Mouse (Mus musculus): Measurements from ENCODE around the gene Aldh9a1. TPM values are rescaled to one million over a fixed set of nuclear protein-coding genes. Genes with fewer than 3 reads are reported as not detected.

Aldh9a1 gene
- polyA plus RNA-seq, 1 experiment from 2014 or later: 53.6 TPM

DNA sequence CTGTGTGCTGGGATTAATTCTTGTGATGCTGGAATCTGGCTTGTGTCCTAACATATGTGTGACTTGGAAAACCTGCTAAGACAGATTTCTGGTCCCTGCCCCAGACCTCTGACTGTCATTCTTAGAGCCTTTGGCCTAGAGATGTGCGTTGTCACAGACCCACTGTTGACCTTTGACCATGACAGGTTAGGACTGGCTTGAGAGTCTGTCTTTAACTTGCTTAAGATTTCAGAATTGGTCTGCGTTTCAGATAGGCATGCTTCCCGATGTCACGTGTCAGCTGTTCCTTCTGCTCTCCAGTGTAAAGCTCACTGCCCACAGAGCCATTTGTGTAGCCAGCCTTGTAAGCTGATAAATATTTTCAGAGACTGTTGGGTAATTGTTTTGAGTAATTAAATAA lies 13.0 kb downstream of the Aldh9a1 start:
- DNase-seq (ENCODE audit: extremely low spot score, low spot score): no peak
- WGBS: 88% methylated on average over 4 of the region's 4 CpGs

DNA sequence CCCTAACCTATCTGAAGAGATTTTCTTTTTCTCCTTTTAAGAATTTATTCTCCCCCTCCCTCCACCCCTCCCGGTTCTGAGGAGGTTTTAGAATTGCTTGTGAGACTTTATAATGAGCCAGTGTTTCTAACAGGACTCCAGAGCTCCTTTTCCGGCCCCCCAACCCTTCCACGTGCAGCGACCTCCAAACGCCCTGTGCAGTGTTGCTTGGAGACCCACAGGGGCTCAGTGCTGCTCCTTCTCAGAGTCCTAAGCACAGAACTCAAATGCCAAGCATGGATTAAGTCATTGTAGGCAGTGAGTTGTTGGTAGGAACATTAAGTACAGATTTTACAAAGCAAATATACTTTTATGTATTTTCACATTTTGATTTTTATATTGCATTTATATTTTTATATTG lies 13.5 kb downstream of the Aldh9a1 start:
- Histone ChIP-seq H3K9me3 (no peaks in the 10 kb centered on the region), H3K36me3 (replicated peaks) (peaks cover 56% of the 10 kb centered on the region), H3K4me3 (no peak overlapping the region), H3K4me1 (0 out of 2 replicates have a peak, but pooled peaks cover 3% of the 10 kb centered on the region), H3K27me3 (ENCODE audit: poor library complexity, severe bottlenecking) (no peaks in the 10 kb centered on the region), H3K27ac (no peak overlapping the region)
- DNase-seq (ENCODE audit: extremely low spot score, low spot score): no peak
- 76% methylated on average over 5 of the region's 5 CpGs for WGBS

More for the DNA sequence above, 13.0 kb downstream of the Aldh9a1 start:
- Histone ChIP-seq H3K9me3 (no peaks in the 10 kb centered on the region), H3K4me3 (no peak overlapping the region), H3K27me3 (ENCODE audit: poor library complexity, severe bottlenecking) (no peaks in the 10 kb centered on the region), H3K4me1 (0 out of 2 replicates have a peak, but pooled peaks cover 3% of the 10 kb centered on the region), H3K27ac (no peak overlapping the region), H3K36me3 (replicated peaks) (peaks cover 59% of the 10 kb centered on the region)

DNA sequence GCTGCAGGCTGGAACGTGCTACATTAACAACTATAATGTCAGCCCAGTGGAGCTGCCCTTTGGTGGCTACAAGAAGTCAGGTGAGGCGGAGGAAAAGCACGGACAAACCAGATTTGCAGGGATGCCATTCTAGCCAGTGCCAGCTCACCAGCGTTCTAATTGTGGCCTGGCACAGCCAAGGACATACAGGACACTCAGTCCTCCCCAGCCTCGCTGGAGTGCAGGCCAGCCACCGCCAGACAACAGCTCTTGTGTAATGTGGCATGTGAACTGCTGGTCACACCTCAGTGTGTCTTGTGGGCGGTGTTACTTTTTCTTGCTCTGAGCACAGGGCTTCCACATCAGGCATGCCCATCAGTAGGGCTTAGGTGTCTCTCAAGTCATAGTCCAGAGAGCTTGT lies 16.0 kb downstream of the Aldh9a1 start:
- Histone ChIP-seq H3K4me1 (0 out of 2 replicates have a peak, but pooled peaks cover 3% of the 10 kb centered on the region), H3K27ac (no peak overlapping the region), H3K9me3 (no peaks in the 10 kb centered on the region), H3K27me3 (ENCODE audit: poor library complexity, severe bottlenecking) (no peaks in the 10 kb centered on the region), H3K36me3 (replicated peaks) (peaks cover 48% of the 10 kb centered on the region), H3K4me3 (no peak overlapping the region)
- WGBS: 89% methylated on average over 7 of the region's 7 CpGs
- no peak for DNase-seq (ENCODE audit: extremely low spot score, low spot score)

DNA sequence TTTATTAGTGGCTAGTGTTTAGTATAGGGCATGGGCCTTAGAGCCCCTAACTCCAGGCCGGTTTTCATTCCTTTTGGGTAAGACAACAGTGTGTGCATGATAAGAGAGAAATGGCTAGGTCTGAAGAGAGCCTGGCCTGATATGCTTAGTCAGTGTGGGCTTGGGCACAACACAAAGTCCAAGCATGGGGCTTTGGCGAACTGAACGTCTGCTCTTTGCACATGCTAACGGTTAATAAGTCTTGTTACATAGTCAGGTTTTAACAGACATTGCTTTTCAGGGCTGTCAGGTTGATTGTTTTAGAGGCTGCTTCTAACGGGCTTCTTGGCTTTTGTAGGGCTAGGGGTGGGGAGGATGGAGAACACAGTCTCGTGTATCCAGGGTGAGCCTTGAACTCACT lies 16.8 kb downstream of the Aldh9a1 start:
- H3K27ac ChIP-seq: no peak overlapping the region
- H3K27me3 ChIP-seq (ENCODE audit: poor library complexity, severe bottlenecking): no peaks in the 10 kb centered on the region
- H3K4me3 ChIP-seq: no peak overlapping the region
- H3K4me1 ChIP-seq: 0 out of 2 replicates have a peak, but pooled peaks cover 3% of the 10 kb centered on the region
- DNase-seq (ENCODE audit: extremely low spot score, low spot score): no peak
- WGBS: 91% methylated on average over 6 of the region's 6 CpGs
- no peaks in the 10 kb centered on the region for H3K9me3 ChIP-seq
- H3K36me3 ChIP-seq (replicated peaks): peaks cover 39% of the 10 kb centered on the region

DNA sequence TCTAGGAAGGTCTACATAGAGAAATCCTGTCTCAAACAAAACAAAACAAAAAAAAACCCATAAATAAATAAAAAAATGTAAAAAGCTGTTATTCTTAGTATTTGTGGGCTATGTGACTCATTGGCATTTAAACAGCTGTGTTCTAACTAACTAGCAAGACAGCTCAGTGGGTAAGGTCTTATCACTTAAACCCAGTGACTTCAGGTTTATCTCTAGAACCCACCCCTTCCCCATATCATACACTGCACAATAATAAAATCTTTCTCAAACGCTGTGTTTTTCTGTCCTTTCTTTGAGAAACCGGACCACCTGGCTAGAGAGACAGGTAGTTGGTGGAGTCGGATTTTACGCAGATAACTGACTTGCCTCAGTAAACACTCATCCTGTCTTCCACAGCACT lies 18.2 kb downstream of the Aldh9a1 start:
- no peak for DNase-seq (ENCODE audit: extremely low spot score, low spot score)

DNA sequence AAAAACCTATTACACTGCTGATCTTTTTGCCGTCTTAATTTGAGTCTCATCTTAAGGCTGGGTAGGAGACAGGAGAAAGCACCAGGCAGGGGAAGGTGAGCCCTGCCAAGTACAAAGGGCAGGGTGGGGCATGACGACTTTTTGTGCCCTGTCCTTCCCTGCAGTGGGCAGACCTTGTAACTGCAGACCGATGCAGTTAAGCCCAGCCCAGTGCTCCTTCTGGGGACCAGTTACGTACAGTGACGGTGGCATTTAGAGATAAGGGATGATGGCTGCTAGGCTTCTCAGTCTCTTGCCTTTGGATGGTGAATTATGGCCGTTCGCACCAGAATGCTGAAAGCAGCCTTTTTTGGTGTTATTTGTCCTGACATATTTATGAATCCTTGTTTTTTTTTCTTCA lies 18.7 kb downstream of the Aldh9a1 start:
- WGBS: 89% methylated on average over 7 of the region's 7 CpGs
- Histone ChIP-seq H3K4me1 (no peaks in the 10 kb centered on the region), H3K9me3 (no peaks in the 10 kb centered on the region), H3K36me3 (replicated peaks) (peaks cover 34% of the 10 kb centered on the region), H3K27me3 (ENCODE audit: poor library complexity, severe bottlenecking) (no peaks in the 10 kb centered on the region), H3K4me3 (no peak overlapping the region), H3K27ac (no peak overlapping the region)
- no peak for DNase-seq (ENCODE audit: extremely low spot score, low spot score)

More for the DNA sequence above, 18.2 kb downstream of the Aldh9a1 start:
- H3K4me3 ChIP-seq: no peak overlapping the region
- H3K36me3 ChIP-seq (replicated peaks): peaks cover 34% of the 10 kb centered on the region
- no peaks in the 10 kb centered on the region for H3K9me3 ChIP-seq
- H3K27me3 ChIP-seq (ENCODE audit: poor library complexity, severe bottlenecking): no peaks in the 10 kb centered on the region
- WGBS: 89% methylated on average over 4 of the region's 4 CpGs
- no peak overlapping the region for H3K27ac ChIP-seq
- H3K4me1 ChIP-seq: 0 out of 2 replicates have a peak, but pooled peaks cover 3% of the 10 kb centered on the region

DNA sequence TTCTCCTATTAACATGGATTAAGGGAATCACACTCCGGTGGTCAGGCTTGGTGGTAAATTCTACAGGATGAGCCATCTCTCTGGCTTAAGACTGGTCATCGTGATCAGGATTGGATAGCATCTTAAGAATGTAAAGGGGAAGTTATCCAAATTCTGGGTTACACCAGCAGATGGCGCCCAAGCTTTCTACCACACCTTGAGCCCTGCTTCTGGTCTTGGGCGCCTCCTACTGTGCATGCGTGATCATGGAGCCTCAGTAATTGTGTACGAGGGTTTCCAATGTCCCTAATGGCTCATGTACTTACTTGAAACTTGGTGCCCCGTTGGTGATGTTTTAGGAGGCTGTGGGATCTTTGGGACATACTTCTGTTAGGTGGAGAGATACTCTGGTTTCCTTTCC lies 20.1 kb downstream of the Aldh9a1 start:
- 12% methylated on average over 7 of the region's 7 CpGs for WGBS
- H3K27me3 ChIP-seq (ENCODE audit: poor library complexity, severe bottlenecking): peaks cover 13% of the 10 kb centered on the region
- H3K9me3 ChIP-seq: no peaks in the 10 kb centered on the region
- H3K27ac ChIP-seq: no peak overlapping the region
- peaks cover 11% of the 10 kb centered on the region for H3K4me1 ChIP-seq
- no peak overlapping the region for H3K4me3 ChIP-seq
- peak; percentile 79 for DNase-seq (ENCODE audit: extremely low spot score, low spot score)
- peaks cover 30% of the 10 kb centered on the region for H3K36me3 ChIP-seq (replicated peaks)

DNA sequence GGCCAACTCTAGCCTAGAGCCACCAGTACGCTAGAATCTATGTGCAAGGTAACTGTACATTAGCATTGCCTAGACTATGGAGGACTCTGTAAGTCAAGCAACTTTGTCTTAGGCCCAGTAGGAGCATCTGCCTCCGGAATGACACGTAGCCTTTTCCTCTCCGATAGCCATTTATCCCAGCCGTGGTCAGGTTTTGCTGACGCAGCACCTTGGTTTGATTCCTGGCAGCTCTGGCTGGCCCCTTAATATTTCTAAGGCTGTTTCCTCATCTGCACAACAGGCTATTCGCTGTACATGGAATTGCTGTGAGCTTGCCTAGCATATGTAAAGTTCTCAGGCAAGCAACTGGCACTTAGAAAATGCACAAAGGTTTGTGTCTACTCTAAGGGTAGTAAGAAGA lies 22.9 kb downstream of the Aldh9a1 start:
- WGBS: 95% methylated on average over 7 of the region's 7 CpGs
- peaks cover 21% of the 10 kb centered on the region for H3K27me3 ChIP-seq (ENCODE audit: poor library complexity, severe bottlenecking)

DNA sequence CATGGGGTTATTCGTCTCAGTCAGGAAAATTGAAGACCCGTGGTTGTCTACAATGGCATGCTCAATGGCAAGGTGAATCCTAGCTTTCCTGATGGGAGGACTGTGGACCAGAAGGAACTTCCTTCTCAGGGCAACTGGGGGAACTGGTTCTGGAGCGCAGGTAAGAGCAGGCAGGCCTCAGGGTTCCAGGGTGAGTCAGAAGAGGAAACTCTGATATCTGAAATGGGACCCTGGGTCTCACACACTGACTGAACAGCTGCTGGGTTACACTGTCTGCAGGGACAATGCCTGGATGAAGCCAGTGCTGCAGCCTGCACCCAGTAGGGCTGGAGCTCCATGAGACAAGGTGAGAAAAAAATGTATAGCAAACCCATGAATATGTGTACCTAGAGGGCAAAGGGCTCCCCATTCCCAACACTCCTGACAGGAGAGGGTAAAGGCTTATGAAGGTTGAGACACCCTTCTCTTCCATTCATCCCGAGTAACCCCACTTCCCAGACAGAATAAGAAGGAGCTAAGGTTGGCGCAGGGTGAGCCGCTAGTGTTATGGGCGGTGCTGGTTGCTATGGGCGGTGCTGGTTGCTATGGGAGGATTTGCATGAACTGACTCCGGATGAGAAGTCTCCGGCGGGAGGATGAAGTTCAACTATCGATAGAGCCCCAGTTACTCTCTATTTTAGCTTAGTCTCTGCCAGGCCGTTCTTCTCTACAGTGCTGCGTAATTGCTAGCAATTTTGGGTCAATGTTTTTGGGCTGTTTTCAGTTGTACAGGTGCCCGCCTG lies 24.4 kb downstream of the Aldh9a1 start:
- DNase-seq (ENCODE audit: extremely low spot score, low spot score): peak; percentile 71
- Histone ChIP-seq H3K4me3 (peak overlapping the region; percentile 28; the same call in 1 of the 2 replicates), H3K9me3 (no peaks in the 10 kb centered on the region), H3K27me3 (ENCODE audit: poor library complexity, severe bottlenecking) (peaks cover 21% of the 10 kb centered on the region), H3K27ac (no peak overlapping the region), H3K36me3 (replicated peaks) (peaks cover 5% of the 10 kb centered on the region; the same call in 1 of the 2 replicates), H3K4me1 (peaks cover 24% of the 10 kb centered on the region)
- 21% methylated on average over 15 of the region's 15 CpGs for WGBS

More for the DNA sequence above, 22.9 kb downstream of the Aldh9a1 start:
- H3K36me3 ChIP-seq (replicated peaks): peaks cover 9% of the 10 kb centered on the region; the same call in 1 of the 2 replicates
- DNase-seq (ENCODE audit: extremely low spot score, low spot score): no peak
- no peak overlapping the region for H3K4me3 ChIP-seq
- H3K4me1 ChIP-seq: peaks cover 18% of the 10 kb centered on the region
- H3K27ac ChIP-seq: no peak overlapping the region
- no peaks in the 10 kb centered on the region for H3K9me3 ChIP-seq

DNA sequence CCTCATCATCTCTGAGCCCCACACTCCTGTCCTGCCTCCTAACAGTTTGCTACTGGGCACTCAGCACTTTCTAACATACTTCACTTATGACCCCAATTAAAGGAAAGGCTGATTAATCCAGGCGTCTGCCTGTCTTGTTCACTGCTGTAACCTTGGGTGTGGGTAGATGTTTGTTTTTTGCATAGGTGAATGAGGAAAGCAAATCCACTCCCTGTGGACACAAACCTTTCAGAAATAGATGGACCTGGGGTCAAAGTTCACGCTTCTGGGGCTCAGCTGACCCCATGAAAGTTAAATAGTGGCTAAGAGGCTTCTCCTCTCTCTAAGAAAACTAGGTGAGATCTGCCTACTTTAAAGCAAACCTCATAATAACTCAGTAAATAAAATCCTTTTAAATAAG lies 25.2 kb downstream of the Aldh9a1 start:
- peaks cover 3% of the 10 kb centered on the region; the same call in 1 of the 2 replicates for H3K36me3 ChIP-seq (replicated peaks)
- H3K4me1 ChIP-seq: peaks cover 24% of the 10 kb centered on the region
- no peaks in the 10 kb centered on the region for H3K9me3 ChIP-seq
- 55% methylated on average over 2 of the region's 2 CpGs for WGBS
- H3K4me3 ChIP-seq: no peak overlapping the region
- DNase-seq (ENCODE audit: extremely low spot score, low spot score): no peak
- no peak overlapping the region for H3K27ac ChIP-seq
- H3K27me3 ChIP-seq (ENCODE audit: poor library complexity, severe bottlenecking): peaks cover 21% of the 10 kb centered on the region

DNA sequence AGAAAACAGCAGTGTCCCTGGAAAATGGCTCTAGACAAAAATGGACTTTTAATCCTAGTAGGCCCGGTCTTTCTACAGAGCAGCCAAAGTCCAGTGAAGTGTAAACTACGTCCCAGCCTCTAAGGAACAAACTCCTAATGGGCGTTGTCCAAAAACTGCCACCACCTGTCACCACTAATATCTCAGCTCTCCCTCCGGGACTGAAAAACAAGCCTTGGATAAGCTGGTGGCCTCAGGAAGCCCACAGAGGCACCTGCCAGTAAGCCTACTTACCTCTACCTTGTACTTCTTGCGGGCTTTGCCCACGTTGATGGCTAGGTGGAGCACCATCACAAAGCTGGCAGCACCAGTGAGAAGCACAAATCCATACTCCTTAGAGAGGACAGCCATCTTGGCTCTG lies 28.2 kb downstream of the Aldh9a1 start:
- DNase-seq (ENCODE audit: extremely low spot score, low spot score): no peak
- Histone ChIP-seq H3K9me3 (no peaks in the 10 kb centered on the region), H3K36me3 (replicated peaks) (peaks cover 3% of the 10 kb centered on the region; the same call in 1 of the 2 replicates), H3K4me3 (no peak overlapping the region), H3K4me1 (peaks cover 29% of the 10 kb centered on the region), H3K27me3 (ENCODE audit: poor library complexity, severe bottlenecking) (peaks cover 21% of the 10 kb centered on the region), H3K27ac (no peak overlapping the region)
- 74% methylated on average over 6 of the region's 6 CpGs for WGBS

DNA sequence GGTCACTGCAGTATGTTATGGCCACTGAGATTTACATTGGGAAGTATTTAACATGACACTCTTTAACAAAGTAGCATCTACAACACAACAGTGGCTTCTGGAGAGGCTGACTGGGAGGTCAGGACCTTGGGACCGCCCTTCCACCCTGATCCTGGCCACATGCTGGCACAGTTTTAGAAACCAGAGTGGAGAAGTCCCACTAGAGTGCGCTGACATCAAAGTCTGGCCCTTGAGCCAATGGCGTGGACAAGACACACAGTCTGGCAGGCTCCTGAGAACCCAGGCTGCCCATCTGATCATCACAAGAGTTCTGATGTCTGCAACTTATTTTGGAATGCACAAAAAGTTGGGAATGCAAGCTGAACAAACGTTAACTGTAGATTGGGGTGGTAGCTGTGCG lies 30.0 kb downstream of the Aldh9a1 start:
- H3K36me3 ChIP-seq (replicated peaks): peaks cover 3% of the 10 kb centered on the region; the same call in 1 of the 2 replicates
- no peak for DNase-seq (ENCODE audit: extremely low spot score, low spot score)

DNA sequence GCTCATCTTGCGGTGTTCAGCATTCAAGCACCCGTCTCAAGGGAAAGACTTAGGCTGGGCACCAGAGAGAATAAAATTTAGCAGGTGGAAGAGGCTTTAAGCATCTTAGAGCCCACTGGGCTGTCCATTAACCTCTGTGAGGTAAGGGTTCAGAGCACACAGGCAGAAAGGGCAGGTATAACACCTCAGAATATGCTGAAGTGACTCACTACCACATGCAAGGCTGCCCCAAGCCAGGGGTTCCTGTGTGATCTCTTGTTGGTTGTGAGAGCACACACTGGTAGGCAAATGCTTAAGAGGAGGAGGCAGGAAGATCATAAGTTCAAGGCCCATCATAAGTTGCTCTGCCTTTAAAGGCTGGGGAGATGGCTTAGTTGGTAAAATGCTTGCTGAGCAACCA lies 30.4 kb downstream of the Aldh9a1 start:
- no peaks in the 10 kb centered on the region for H3K9me3 ChIP-seq
- WGBS: 82% methylated on average over 2 of the region's 2 CpGs
- no peak overlapping the region for H3K27ac ChIP-seq
- DNase-seq (ENCODE audit: extremely low spot score, low spot score): no peak
- H3K4me3 ChIP-seq: no peak overlapping the region
- H3K4me1 ChIP-seq: peaks cover 20% of the 10 kb centered on the region
- H3K27me3 ChIP-seq (ENCODE audit: poor library complexity, severe bottlenecking): peaks cover 5% of the 10 kb centered on the region
- H3K36me3 ChIP-seq (replicated peaks): peaks cover 3% of the 10 kb centered on the region; the same call in 1 of the 2 replicates

More for the DNA sequence above, 30.0 kb downstream of the Aldh9a1 start:
- H3K27me3 ChIP-seq (ENCODE audit: poor library complexity, severe bottlenecking): peaks cover 10% of the 10 kb centered on the region
- WGBS: 73% methylated on average over 5 of the region's 5 CpGs
- H3K27ac ChIP-seq: no peak overlapping the region
- no peaks in the 10 kb centered on the region for H3K9me3 ChIP-seq
- H3K4me1 ChIP-seq: peaks cover 23% of the 10 kb centered on the region
- no peak overlapping the region for H3K4me3 ChIP-seq

Data from forebrain, embryonic 10.5 days (tissue).